Mouse (Mus musculus) left cerebral cortex, postnatal 36 days (tissue): Measurements from ENCODE around the gene Tjp3. TPM values are rescaled to one million over a fixed set of nuclear protein-coding genes. Genes with fewer than 3 reads are reported as not detected.

Experiments used
- DNase-seq, 2 experiments: peaks; one replicate each; pipeline ENCODE4 v3.0.0; 2021 to 2022; ENCODE audit warnings: low spot score in 2 of 2, mixed read lengths in 1 of 2
- intact Hi-C: fragments of 180-260 bp; cut with DNase I; formaldehyde crosslinking; loops from one replicate; pipeline ENCODE4 v1.15.1; 2025
- total RNA-seq, 2 experiments: library from RNA; stranded (reverse); gene quantifications; 2 replicates each; pipeline ENCODE4 v1.2.3; 2021

Tjp3 gene
- total RNA-seq, 2 experiments from 2014 or later: 0.50 TPM; not detected in 1

DNA sequence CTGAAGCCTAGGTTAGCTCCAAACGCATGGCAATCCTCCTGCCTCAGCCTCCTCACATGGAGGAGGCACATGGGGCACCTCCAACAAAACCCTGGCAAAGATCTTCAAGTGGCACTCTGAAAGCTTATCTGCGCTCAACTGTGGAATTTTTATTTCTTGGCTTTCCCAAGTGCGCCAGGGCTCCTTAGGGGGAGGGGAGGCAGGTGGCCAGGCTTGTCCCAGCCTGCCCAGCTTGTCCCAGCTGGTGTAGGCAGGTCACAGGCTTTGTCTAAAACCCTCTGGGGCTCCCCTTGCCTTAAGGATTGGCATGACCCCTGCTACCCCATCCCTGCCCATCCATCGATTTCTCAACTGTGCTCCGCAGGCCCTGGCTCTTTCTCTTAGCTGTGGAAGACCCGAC is 7.2 kb downstream of the Tjp3 start:
- no peak for DNase-seq
- intact Hi-C loops: no loop called here

GRCm38 (mm10) chr10:81279496-81279895 is 11.9 kb downstream of the Tjp3 start:
- DNase-seq: no peak
- intact Hi-C loops: no loop called here

DNA sequence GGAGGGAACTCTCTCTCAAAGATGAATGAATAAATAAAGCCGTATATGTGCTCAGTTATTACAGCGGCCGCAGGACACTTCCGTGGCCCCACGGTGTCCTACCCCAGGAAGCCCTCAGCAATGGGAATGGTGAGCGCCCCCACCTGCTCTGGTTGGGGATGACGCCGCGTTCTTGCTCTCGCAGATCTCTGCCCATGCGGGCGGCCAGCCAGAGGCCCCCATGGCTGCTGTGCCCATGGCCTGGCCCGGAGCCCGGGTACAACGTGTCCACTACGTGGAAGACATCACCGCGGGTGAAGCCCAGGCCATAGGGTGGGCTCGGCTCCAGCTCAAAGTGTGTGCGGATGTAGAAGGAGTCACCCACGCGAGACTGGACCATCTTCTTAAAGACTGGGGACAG is 13.7 kb downstream of the Tjp3 start:
- intact Hi-C loops: no loop called here
- no peak for DNase-seq

GRCm38 (mm10) chr10:81273842-81274241 is 17.5 kb downstream of the Tjp3 start:
- intact Hi-C loops: no loop called here
- no peak for DNase-seq

DNA sequence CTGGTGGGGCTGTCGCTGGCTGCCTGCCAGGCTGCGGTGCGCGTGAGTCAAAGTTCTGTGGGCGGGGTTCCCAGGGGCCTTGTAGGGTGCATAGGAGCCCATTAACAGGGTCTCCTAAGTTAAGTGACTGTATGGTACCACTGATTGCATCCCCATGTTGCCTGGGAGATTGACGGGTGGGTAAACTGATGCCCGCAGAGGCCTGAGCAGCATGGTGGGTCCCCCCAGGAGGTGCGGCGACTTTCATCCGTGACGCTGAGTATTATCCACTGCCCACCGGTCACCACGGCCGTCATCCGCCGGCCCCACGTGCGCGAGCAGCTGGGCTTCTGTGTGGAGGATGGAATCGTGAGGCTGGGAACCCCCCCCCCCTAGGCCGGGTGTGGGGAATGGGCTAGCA is 19.0 kb downstream of the Tjp3 start:
- intact Hi-C loops: no loop called here
- no peak for DNase-seq

DNA sequence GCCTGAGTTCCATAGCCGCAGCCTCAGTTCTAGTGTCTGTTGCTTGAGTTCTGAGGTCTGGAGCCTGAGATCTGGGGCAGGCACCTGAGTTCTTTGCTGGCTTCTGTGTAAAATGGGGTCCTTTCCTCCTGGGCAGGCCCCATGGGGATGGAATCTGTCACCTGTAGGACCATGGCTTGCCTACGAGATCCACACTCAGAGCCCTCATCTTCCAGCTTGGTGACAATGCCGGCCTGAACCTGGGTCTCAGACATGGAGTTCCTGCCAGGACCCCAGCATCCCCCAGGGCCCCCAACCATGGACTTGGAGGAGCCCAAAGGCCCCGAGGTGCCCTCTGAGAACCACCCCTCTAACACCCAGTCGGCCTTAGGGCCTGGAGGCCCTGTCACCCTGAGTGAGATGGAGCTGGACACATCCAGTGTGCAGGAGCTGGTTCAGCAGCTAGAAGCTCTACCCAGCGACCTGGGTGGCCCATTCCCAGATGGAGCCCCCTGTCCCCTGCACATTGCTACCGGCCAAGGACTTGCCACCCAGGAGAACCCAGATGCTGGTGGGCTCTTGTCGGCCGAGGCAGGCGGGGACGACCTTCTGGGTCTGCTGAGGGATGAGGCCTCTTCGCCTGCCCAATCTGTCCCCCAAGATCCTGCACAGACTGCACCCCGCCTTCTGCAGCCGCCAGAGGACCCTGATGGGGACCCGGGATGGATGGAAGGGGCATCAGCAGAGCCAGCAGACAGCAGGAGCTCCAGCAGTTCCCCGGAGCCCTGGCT is 22.6 kb downstream of the Tjp3 start:
- intact Hi-C loops: no loop called here
- no peak for DNase-seq

DNA sequence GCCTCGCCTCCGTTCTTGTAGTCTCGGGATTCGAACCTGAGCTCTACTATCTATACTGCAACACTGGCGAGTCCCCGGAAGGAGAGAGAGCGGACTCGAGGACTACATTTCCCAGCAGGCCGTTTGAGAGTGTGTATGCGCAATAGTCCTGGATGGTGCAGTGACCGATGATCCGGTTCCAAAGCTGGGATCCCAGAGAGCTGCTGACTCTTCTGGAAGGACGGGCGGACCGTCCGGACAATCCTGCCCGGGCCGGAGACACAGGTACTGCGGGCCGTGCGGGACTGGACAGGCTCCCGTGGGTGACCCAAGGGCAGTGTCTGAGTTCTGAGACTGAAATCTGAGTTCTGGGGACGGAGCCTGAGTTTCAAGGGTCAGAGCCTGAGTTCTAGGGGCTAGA is 23.3 kb downstream of the Tjp3 start:
- peak; percentile 73 to 83 for DNase-seq
- intact Hi-C loops: no loop called here

DNA sequence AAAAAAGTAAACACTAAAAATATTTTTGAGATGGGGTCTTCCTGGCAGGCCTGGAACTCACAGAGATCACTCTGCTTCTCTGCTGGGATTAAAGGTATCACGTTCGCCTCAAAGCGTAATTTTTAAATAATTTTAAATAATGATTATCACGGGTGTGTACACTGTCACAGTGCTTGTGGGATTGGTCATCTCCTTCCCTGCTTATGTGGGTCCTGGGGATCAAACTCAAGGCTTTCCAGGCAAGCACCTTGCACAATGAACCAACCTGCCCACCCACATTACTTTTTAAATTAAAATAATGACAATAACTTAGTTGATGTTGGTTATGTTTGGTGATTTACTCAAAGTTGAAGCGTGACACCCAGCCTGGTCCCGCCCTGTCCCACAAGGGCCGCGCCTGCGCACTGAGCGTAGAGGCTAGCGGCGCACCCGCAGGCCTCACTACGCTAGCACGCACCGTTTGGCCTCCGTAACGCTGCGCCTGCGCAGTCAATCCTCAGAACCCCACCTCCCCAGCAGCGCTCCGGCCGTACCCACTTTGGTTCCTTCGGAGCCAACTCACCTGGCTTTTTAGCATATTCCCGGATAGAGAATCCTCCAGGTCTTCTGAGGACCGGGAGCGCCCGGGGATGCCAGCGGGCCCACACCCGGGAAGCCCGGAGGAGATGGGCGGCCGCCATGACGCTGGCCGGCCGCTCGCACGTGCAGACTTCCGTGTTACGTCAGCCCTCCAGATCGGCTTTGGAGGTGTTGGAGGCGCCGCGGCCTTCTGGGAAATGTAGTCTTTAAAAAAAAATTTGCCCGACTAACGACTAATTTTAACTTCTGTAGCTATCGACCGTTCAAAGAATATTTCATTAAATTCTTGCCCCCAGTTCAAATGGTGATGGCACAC is 24.9 kb downstream of the Tjp3 start, which contains the start of the genes Mrpl54 and Apba3:
Gene Mrpl54, minus strand, starts transcription at position 724 of the 895 bp plus-strand sequence.
Gene Apba3, plus strand, starts transcription at position 750 of the 895 bp plus-strand sequence.
- intact Hi-C loops: no loop called here
- DNase-seq: peak; percentile 97 to 98

DNA sequence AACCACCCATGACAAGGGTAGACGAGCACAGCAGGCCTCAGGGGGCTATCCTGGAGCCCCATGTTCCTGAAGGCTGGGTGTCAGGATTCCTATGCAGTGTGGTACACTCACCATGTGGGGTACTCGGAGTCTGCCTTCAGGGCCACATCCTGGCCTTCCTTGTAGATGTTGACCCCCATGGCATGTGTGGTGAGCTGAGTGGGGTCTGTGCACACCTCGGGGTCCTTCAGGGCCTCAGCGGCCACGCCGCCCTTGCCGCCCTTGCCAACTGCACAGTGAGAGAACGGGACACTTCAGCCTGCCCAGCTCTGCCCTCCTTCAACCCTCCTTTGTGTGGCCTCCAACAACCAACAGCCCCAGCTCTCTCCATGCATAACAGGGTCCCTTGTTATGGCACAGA is 25.8 kb downstream of the Tjp3 start:
- intact Hi-C loops: no loop called here

DNA sequence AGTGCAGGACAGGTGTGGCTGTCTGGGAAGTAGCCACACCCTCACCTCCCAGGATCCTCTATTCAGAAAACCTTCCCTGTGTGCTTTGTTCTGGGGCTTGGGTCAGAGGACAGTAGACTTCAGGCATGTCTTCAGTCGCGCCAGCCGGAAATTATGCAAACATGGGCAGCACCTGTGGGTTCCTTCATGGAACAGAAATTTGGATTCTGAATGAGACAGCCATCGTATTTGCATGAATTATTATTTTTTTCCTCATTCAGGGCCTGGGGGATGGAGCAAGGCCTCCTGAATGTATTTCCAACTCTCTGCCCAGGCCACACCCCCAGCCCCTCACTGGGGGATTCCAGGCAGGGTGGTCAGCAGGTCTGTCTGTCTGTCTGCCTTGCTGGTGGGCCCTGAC is 30.4 kb downstream of the Tjp3 start:
- intact Hi-C loops: no loop called here

More for the DNA sequence above, 25.8 kb downstream of the Tjp3 start:
- DNase-seq: no peak

GRCm38 (mm10) chr10:81259225-81259884 is 32.0 kb downstream of the Tjp3 start:
- DNase-seq: no peak
- intact Hi-C loops: no loop called here

More for the DNA sequence above, 30.4 kb downstream of the Tjp3 start:
- DNase-seq: no peak

GRCm38 (mm10) chr10:81257158-81258039 is 34.0 kb downstream of the Tjp3 start:
- intact Hi-C loops: no loop called here
- peak; percentile 64 to 76 for DNase-seq

GRCm38 (mm10) chr10:81254886-81255285 is 36.5 kb downstream of the Tjp3 start:
- intact Hi-C loops: no loop called here
- DNase-seq: no peak

DNA sequence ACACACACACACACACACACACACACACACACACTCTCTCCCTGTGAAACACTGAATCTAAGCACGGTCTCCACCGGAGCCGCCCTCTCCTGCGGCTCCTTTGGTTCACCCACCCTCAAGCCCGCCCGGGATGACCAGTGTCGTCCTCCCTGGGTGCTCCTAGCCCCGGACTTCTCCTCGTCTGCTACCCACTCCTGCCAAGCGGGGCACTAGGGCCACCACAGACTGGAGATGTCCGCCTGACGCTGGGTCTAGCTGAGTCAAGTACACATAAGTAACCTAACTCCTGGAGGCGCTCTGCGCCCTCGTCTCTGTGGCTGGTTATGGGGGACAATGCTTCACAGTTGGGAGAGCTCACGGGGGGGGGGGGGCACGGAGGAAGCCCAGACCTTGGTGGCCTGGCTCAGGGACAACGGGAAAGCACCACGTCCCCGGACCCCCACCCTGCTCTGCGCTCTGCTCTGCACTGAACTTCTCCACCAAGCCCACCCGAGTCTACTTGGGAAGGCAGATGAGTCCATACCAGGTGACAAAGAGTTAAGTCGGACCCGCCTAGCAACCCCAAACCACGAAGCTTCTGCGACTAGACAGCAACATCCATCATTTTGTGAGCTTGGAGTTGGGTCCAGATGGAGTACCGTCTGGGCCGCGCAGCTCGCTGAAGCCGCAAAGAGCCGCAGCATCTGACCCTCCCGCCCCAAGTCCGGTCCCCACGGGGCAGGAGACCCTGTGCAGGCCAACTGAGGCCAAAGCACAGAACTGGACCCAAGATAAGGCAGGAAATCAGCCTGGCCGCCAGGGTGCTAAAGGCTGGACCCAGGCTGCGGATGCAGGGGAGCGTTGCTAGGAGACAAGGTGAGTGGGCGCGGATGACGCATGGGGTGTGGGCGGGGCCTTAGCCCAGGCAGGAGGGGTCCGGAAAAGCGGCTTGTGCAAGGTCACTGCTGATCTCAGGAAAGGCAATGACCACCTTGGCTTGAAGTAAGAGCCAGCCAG is 38.7 kb downstream of the Tjp3 start, which contains the start of gene Matk:
Gene Matk, plus strand, starts transcription at position 512 of the 996 bp plus-strand sequence.
- intact Hi-C loops: no loop called here

GRCm38 (mm10) chr10:81249442-81249841 is 41.9 kb downstream of the Tjp3 start:
- DNase-seq: no peak
- intact Hi-C loops: no loop called here

More for the DNA sequence above, 38.7 kb downstream of the Tjp3 start, which contains the start of gene Matk:
- DNase-seq: peak; percentile 90 to 94

- intact Hi-C loops: no loop called here
- no peak for DNase-seq
Observed at GRCm38 (mm10) chr10:81247804-81248203, 43.6 kb downstream of the Tjp3 start.

- intact Hi-C loops: no loop called here
- DNase-seq: no peak
Observed at GRCm38 (mm10) chr10:81245166-81245565, 46.2 kb downstream of the Tjp3 start.

DNA sequence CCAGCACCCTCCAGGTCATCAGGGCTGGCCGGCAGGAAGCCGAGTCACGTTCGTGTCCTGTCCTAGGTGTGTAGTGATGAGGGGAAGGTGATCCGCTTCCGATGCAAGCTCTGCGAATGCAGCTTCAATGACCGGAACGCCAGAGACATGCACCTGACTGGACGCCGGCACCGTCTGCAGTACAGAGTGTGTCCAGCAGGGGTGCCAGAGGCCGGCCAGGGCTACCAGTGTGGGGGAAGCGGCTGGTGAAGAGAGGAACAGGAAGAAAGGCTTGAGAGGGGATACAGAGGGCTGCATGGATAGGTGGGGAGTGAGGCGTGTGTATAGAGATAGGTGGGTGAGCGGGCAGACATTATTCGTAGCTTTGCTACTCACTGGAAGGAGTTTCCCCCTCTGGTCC is 46.8 kb downstream of the Tjp3 start:
- intact Hi-C loops: no loop called here

More for the DNA sequence above, 46.8 kb downstream of the Tjp3 start:
- peak; percentile 74 to 78 for DNase-seq
